Mouse (Mus musculus) brown adipose tissue, adult 24 weeks (tissue): ENCODE data around the gene Lamtor2. TPM values are rescaled to one million over a fixed set of nuclear protein-coding genes. Genes with fewer than 3 reads are reported as not detected.

Source experiments
- H3K27ac ChIP-seq: fragments of 200-500 bp; replicated peaks from 2 replicates; pipeline ENCODE4 v1.5.1; 2012; ENCODE audit warnings: low read depth, mild to moderate bottlenecking, low read length
- H3K4me1 ChIP-seq: fragments of 200-500 bp; 2 replicates; pipeline ENCODE4 v1.6.1; 2012; ENCODE audit warnings: low read length, mixed read lengths; ENCODE audit not compliant: control insufficient read depth, insufficient read depth, insufficient read length
- H3K4me3 ChIP-seq: fragments of 200-500 bp; 2 replicates; pipeline ENCODE4 v1.5.1; 2012; ENCODE audit warnings: low read depth, mild to moderate bottlenecking, low read length, moderate library complexity; ENCODE audit not compliant: insufficient read depth
- polyA plus RNA-seq: library from polyadenylated mRNA; stranded (reverse); fragments of >200 nt; gene quantifications from 2 replicates; pipeline ENCODE4 v1.2.4, GENCODE M21; 2012; ENCODE audit not compliant: missing spikeins, insufficient read depth, insufficient read length

Gene Lamtor2
- polyA plus RNA-seq, 1 experiment = 209 TPM

DNA sequence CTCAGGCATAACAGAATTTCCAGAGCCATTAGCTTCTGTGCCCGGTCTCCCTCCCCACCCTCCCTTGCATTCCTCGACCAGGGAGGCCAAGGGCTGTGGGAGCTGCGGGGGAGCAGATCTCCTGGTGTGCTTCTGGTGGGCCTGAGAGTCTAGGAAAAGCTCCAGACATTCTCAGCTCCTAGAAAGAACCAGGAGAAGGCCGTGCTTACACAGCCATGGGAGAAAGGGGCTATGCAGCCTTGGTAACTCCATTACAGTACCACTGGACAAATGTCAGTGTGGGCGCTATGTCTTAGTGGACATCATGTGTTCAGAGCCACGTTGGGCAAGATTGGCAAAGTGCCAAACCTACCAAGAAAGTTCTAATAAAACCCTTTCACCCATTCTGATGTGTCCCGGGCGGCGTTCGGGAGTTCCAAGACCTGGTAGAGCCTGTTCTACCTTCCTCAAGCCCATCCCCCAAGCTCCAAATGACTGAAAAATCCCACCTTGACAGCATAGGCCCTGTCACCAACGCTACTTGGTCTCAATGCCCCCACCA is 50.8 kb downstream of the Lamtor2 start:
- Histone ChIP-seq H3K27ac (peak overlapping the region; percentile 80), H3K4me3 (peak overlapping the region; percentile 94), H3K4me1 (peaks cover 17% of the 10 kb centered on the region)

DNA sequence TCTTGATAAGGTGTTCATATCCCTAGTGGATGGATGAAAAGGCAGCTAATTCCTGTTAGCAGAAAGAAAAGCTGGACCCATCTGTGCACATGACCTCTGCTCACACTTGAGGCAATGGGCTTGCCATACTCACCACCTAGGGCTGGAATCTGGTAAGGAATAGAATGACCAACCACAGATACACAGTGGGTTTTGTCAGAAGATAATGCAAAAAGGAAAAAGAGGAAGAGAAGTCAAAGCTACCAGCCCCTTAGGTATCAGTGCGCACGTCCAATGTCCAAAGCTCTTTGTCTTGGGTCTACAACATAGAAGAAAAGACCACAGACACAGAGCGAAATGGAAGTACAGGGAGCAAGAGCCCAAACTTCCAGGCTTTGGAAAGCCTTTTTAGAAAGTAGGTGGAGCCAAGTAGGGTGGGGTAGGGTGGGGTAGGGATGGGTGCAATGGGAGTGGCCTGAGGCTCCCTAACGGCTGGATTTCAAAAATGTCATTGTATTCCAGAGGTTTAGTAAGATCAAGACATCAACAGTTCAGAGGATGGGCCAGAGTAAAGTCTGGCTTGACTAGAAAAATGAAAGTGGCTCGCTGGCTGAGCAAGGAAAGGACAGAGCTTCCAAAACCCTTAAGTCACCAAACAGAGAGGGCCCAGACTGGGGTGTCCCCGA is 51.4 kb downstream of the Lamtor2 start:
- H3K27ac ChIP-seq = peak overlapping the region; percentile 80
- H3K4me3 ChIP-seq = peak overlapping the region; percentile 94
- peaks cover 21% of the 10 kb centered on the region for H3K4me1 ChIP-seq

DNA sequence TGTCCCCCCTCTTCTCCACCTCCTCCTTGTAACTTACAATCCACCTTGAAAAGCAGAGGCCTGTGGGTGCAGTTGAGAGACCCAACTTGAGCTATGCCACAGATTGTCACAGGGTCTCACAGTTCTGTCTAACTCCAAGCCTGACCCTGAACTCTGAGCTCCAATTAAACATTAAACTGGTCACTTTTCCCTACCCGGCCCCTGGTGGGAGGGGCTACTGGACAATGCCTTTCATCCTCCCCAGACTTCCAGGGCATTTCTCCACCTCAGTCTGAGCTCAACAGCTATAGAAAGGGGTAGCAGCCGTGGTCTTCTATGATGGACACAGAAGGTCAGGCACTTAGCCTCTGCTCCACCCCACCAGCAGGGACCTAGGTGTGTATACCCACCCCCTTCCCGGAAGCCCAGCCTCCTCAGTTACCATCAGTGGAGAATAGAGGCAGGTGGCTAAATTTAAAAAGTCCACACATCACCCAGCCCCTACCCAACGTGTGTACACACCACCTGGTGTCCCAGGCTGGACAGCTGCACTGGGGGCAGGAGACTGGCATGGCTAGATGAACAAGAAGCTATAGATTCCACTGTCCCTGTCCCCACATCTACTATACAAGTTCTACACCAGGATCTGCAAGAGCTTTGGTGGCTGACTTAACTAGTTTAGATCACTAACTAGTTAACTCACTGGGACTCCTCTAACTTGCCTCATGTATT is 52.1 kb downstream of the Lamtor2 start:
- Histone ChIP-seq H3K4me3 (peak overlapping the region; percentile 51), H3K27ac (no peak overlapping the region), H3K4me1 (peaks cover 25% of the 10 kb centered on the region)

DNA sequence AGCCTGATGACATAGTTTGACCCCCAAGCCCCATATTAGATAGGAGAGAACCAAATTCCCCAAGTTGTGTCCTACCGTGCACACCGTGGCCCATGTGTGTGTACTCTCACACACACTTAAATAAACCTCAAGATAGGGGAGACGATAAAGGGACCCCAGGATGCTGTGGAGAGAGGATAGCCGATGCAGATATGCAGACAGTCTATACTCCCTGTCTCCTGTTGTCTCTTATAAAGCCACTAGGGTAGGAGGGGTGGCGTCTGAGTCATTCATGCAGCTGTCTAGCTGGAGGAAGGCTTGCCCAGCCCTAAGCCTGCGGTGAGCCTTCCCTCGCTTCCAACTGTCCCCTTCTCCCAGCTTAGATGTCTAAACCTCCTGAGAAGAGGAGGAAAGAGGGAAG is 52.8 kb downstream of the Lamtor2 start:
- Histone ChIP-seq H3K27ac (no peak overlapping the region; the same call in 1 of the 2 replicates), H3K4me3 (no peak overlapping the region), H3K4me1 (peaks cover 33% of the 10 kb centered on the region)

Other genes with a start within 250 kb of the Lamtor2 start
- 96.8 and 101 TPM in 2 replicates for gene Glmp, start 228.1 kb downstream of the Lamtor2 start, polyA plus RNA-seq
- gene Tmem79, start 216.9 kb downstream of the Lamtor2 start, polyA plus RNA-seq = 89.9 and 111 TPM in 2 replicates
- gene Smg5, start 216.8 kb downstream of the Lamtor2 start, polyA plus RNA-seq = 14.2 and 24.1 TPM in 2 replicates
- gene Paqr6, start 188.5 kb downstream of the Lamtor2 start, polyA plus RNA-seq = 2.1 TPM in 2 replicates
- not detected in 2 replicates for gene Bglap3, start 180.3 kb downstream of the Lamtor2 start, polyA plus RNA-seq
- not detected in 2 replicates for gene Bglap2, start 174.4 kb downstream of the Lamtor2 start, polyA plus RNA-seq
- not detected in 2 replicates for gene Bglap, start 168.6 kb downstream of the Lamtor2 start, polyA plus RNA-seq
- gene Pmf1, start 142.7 kb downstream of the Lamtor2 start, polyA plus RNA-seq = 25.1 and 30.8 TPM in 2 replicates
- 71.0 and 78.1 TPM in 2 replicates for gene Slc25a44, start 127.9 kb downstream of the Lamtor2 start, polyA plus RNA-seq
- gene Sema4a, start 91.9 kb downstream of the Lamtor2 start, polyA plus RNA-seq = 25.7 and 30.2 TPM in 2 replicates
- gene Lmna, start 43.1 kb downstream of the Lamtor2 start, polyA plus RNA-seq = 33.8 and 35.7 TPM in 2 replicates
- 0.16 and 0.21 TPM in 2 replicates for gene Mex3a, start 20.7 kb downstream of the Lamtor2 start, polyA plus RNA-seq
- gene Rab25, start 4.8 kb downstream of the Lamtor2 start, polyA plus RNA-seq = not detected in 2 replicates
- gene Ubqln4, start 684 bp upstream of the Lamtor2 start, polyA plus RNA-seq = 36.6 and 42.2 TPM in 2 replicates
- gene Ssr2, start 22.8 kb upstream of the Lamtor2 start, polyA plus RNA-seq = 84.2 and 89.0 TPM in 2 replicates
- gene Arhgef2, start 52.9 kb upstream of the Lamtor2 start, polyA plus RNA-seq = 13.7 and 23.6 TPM in 2 replicates
- gene Rxfp4, start 100.1 kb upstream of the Lamtor2 start, polyA plus RNA-seq = not detected in 2 replicates
- gene Khdc4, start 132.7 kb upstream of the Lamtor2 start, polyA plus RNA-seq = 17.1 and 28.6 TPM in 2 replicates
- gene Rit1, start 163.8 kb upstream of the Lamtor2 start, polyA plus RNA-seq = 22.5 and 27.8 TPM in 2 replicates
- 3.3 and 6.7 TPM in 2 replicates for gene Syt11, start 222.1 kb upstream of the Lamtor2 start, polyA plus RNA-seq